Mouse (Mus musculus) c-Kit-positive CD71-positive TER-119-negative erythroid progenitor cells, embryonic 14.5 days (primary cell): Measurements from ENCODE around the gene Pdzd7.

Experiments used
- DNase-seq: peaks from one replicate; pipeline ENCODE4 v3.0.0-alpha.2; 2013; ENCODE audit warnings: low read depth

The Pdzd7 gene

DNA sequence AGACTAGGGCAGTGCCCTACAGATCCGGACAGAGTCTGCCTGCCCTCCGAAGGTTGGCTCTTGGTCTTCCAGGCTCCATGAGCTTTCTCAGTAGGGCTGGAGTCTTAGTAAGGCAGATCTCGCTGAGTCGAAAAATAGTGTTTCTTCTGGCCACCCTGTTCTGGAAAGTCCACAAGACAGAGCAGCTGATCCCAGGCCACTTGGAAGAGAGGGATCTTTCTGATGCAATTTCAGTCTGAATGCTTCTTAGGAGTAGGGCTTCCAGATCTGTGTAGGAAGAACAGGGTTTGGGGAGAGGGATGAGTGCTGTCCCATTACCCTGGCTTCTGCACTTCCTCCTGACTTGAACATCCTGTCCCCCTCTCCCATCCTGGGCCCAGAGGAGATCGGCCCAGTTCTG, at the start of gene Pdzd7:
Gene Pdzd7 (minus strand): TSS at position 67 of the 400 bp plus-strand sequence.
- DNase-seq, result no peak

DNA sequence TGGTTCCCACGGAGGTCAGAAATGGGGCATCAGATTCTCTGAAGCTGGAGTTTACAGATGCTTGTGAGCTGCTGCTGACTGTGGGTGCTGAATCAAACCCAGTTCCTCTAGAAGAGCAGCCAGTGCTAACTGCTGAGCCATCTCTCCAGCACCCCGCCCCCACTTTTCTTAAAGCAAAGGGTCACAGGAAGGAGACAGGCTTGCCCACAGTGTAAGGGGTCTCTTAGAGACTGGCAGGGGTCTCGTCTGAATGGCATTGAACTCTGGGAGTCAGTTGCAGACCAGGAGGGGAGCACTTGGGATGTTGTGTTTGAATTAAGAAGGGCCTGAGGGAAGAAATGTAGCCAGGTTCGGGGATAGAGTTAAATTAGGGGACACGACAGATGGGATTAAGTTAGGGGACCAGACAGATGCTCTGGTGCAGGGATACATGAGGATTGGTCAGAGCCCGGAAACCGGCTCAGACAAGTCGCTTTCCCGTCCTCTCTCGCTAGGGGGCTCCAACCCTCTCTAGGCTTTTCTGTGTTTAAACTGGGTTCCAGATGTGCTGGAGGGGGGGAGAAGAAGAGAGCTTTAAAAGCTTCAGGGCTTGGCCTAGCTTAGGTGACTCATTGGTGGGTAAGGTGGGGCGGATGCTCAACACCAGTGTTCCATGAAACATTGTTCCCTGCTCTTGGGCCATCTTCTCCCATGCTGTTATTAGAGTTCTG, 36.5 kb upstream of the Pdzd7 start:
- no peak for DNase-seq

DNA sequence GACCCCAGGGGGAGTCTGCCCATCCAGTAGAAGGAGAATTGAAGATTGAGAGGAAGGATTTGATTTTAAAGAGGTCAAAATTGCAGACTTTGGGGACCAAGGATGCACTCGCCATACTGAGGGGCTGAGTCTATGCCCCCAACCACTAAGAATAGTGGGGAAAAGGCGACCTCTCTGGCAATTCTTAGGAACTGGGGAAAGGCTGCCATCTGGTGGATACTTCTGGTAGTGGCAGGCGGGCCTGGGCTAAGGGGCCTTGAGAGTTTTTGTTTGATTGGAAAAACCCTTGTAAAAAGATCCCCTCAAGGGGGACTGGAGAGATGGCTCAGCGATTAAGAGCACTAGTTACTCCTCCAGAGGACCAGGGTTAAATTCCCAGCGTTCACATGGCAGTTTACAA, 35.8 kb upstream of the Pdzd7 start:
- no peak for DNase-seq

DNA sequence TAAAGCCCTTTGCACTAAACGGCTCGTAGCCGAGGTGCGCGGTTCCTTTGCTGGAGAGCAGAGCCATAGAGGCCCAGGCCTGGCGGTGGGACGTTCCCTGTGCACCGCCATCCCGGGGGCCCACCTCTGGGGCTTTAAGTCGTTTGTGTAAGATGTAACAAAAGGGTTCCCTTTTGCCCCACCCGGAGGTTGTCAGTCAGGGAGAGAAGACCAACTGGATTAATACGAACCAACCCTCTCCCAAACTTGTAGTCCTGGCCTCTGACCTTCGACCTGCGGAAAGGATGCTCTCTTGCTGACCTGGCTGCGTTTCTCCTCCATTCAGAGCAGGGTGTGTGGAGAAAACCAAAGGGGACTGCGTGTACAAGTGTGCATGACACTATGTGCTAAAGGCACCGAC, 35.2 kb upstream of the Pdzd7 start:
- DNase-seq, result no peak

DNA sequence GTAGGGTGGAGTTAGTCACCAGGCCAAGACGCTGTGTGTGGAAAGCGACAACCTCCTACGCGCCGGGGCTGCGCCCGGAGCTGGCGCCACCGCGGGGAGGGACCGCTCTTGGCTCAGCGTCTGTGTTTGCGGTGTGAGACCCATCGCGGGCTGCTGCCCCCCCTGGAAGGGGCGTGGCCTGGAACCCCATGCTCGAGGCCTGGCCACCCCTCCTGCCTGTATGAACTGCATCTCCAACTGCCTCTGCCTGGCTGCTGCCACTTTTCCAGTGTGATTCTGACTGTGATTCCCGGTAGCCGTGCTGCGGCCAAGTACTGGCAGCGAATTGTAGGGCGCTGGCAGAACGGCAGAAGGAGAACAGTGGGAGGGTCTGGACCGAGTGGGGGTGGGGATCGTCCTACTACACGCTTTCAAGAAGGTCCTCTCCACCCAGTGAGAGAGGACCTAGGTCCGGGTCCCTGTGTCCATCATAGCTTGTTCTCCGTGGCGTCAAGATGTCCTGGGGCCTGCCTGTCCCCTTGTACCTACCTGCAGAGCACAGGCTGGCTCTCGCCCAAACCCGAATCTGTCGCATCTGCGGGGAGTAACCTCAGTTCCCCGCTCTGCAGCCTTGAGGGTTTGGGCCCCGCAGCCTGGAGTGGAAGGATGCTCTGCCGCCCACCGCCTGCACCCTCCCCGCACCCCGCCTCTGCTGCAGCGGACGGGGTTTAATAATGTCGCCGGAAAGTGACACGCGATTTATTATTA, 34.4 kb upstream of the Pdzd7 start:
- DNase-seq, result no peak

DNA sequence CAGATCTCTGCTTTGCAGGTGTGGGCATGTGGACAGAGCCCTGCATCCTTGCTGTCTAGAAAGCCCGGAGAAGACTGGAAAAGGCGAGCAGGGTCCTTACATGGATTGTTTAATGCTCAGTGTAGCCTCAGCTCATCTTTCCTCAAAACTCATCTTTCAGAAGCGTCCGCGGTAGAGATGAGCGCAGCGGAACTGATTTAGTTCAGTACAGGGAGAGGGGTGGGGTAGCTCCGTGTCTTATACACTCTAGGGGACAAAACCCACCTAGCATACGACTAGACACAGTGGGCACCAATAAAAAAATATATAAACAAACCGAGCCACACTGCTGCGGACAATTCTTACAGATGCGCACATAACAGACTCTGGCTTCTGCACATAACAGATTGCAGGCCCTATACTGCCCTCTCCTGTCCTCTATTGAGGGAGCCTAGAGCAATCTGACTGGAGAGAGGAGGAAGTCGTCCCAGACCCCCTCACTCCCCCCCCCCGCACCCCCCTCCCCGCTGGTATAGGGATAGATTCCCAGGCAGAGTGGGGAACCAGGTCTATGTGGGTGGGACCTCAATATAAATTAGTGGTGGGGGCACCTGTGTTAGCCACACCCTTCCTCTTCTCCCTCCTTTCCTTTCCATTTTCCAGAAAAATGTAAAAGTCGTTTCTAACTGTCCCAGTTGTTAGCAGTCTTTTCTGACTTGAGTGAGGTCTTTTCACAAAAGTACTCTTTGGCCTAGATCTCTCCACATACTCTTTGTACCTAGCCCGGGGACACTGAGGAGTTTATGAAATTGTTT, 33.7 kb upstream of the Pdzd7 start:
- no peak for DNase-seq

DNA sequence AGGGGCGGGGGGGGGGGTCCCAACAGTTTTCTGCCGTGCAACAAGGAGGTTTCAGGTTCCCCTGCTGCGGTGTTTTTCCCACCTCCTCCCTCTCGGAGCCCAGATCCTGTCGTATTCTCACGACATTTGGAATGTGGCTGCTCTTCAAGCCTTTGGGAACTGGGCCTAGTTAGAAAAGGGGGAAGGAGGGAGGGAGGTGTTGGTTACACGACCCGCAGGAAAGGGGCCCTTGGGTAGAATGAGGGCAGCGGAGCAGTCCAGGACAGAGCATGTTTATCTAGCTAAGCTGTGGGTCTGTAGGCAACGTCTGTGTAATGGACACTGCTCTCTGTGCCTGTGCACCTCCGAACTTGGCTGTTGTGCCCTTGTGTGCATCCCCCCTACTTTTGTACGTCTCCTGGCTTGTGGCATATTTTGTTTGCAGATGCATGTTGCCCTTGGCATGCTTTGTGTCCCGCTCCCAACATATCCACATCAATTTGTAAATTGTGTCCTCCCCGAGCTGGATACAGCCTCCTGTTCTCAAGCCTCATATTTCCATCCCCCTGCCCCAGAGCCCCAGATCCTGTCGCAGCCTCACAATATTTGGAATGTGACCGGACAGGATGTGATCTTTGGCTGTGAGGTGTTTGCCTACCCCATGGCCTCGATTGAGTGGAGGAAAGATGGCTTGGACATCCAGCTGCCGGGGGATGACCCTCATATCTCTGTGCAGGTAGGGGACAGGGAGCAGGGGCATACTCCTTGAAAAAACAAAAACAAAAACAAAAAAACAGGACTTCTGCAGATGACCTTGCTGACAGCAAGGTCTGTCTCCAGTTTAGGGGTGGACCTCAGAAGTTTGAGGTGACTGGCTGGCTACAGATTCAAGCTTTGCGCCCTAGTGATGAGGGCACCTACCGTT, 32.5 kb upstream of the Pdzd7 start:
- no peak for DNase-seq

DNA sequence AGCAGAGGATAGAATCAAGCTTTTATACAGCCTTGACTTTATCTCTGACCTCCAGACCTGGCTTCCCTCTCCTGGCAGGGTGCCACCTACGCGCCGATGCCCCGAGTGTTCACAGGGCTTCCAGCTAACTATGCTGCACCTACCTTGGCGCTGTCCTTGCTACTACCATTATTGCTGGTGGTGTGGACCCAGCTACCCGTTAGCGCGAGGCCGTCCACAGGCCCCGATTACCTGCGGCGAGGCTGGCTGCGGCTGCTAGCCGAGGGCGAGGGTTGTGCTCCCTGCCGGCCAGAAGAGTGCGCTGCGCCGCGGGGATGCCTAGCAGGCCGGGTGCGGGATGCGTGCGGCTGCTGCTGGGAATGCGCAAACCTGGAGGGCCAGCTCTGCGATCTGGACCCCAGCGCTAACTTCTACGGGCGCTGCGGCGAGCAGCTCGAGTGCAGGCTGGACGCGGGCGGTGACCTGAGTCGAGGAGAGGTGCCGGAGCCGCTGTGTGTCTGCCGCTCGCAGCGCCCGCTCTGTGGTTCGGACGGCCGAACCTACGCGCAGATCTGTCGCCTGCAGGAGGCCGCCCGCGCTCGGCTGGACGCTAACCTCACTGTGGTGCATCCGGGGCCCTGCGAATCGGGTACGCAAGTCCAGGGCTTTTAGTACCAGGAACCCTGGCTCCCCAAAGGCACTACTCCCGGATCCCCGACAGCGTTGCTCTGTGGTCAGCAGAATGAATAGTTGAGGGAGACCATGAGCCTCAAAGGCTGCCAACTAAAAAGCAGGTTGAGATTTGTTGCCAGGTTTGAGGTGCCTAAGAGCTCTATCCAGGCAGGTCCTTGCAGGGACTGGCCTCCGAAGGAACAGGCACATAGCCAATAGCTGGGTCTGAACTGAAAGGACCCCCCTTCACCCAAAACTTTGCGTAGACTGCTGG, 31.3 kb upstream of the Pdzd7 start:
- DNase-seq, result peak; percentile 69

DNA sequence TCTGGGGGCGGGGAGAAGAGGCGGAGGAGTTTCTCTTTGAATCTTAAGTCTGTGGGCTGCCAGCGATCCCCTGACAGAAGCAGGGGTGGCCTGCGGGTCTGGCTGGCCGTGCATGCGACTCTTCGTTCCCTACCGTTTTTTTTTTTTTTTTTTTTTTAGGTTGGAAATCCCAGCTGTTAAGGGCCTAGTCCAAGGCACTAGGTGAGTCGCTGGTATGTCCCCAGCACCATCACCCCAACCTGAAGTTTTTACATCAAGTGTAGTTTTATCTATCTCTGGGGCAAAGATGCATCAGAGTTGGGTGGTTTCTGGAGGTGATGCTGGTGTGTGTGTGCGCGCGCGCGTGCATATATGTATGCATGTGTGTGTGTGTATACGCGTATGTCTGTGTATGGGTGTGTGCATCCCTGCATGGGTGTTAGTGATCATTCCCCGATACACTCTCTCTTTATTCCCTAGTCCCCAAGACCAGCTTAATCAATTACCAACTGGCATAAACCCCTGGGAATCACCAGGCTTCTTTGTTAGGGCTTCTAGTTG, 30.6 kb upstream of the Pdzd7 start:
- DNase-seq, result no peak

DNA sequence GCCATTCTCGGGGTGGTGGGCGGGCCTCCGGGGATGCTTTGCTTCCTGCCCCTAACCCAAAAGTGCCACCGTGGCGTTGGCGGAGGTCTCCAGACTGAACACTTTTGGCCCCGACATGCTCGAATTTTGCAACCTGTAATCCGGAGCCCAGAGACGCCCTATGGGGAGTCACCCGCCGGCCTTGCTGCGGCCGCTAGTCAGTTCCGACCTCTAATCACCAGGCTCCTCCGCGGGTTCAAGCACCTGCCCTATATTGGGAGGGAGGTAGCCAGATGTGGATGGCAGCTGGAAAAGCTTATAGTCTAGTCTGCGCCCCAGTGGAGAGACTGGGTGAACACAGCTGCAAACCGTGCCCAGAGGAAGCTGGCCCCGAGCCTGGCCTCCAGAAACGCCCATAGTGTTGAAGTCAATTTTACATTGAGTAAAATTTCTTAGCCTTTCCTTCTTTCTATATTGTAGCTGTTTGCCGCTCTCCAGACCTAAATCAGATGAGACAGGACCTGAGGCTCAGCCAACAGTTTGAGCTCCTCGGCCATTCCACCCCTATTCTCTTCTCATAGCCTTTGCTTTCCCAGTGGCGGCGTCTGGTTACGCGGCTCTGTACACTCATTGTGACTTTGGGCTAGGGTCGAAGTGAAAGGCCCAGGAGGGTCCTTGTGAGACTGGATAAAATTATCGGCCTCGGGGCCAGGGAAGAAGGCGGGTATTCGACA, 30.0 kb upstream of the Pdzd7 start:
- DNase-seq, result no peak

DNA sequence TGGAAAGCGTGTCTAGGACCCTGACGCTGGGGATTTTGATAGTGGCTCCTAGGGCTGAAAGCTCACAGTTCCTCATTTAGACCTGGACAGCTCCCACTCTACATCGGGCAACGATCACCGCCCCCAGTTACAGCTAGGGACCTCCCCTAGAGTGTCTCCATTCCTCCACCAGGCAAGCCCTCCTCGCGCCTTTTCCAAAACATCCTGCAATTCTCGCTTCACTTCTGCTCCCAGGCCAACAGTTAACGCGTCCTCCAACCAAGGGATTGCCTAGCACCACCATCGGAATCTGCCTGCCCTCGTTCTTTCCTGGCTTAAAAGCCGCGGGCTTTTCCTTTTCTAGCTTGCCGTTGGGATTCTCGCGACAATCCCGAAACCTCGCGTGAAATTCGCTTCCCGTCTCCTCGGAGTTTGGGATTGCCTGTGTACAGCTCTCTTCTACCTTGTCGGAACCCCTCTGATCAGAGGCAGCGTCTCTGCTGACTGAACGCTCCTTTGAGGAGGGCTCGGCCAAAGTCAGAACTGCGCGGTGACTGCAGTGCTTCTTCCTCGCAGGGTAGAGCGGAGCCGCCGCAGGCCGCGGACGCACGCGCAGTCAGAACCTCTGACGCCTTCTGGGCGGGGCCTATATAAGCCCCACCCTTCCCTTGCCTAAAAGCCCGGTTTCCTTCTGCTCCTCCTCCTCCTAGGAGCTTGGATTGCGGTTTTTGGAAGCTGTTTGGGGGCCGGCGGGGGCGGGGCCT, 29.2 kb upstream of the Pdzd7 start, which contains the start of gene Kazald1:
Gene Kazald1 (plus strand): TSS at position 662 of the 743 bp plus-strand sequence.
- DNase-seq, result peak; percentile 76

DNA sequence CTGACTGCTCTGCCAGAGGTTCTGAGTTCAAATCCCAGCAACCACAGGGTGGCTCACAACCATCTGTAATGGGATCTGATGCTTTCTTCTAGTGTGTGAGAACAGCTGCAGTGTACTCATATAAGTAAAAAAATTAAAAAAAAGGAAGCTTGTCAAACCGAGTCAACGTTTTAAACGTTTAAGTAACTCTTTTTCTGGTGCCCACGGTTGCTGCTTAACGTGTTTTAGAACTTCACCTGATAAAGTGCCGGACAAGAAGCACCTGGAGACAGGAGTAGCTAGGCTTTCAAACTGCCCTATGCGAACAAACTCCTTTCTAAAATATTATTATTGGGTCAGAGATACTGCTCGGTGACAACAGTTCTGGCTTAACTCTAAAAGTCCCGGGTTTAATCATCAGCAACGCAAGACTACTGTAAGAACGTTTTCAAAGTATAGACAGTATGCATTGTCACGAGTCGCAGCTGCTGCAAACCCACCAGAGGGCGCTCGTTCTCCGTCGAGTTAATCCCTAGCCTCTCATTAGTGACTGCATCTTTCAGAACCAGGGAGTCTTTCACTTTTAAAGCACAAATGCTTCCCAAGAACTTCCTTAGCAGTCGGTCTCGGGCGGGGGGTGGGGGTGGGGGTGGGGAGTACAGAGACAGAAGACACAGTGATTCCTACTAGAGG, 28.5 kb upstream of the Pdzd7 start:
- DNase-seq, result peak; percentile 86

DNA sequence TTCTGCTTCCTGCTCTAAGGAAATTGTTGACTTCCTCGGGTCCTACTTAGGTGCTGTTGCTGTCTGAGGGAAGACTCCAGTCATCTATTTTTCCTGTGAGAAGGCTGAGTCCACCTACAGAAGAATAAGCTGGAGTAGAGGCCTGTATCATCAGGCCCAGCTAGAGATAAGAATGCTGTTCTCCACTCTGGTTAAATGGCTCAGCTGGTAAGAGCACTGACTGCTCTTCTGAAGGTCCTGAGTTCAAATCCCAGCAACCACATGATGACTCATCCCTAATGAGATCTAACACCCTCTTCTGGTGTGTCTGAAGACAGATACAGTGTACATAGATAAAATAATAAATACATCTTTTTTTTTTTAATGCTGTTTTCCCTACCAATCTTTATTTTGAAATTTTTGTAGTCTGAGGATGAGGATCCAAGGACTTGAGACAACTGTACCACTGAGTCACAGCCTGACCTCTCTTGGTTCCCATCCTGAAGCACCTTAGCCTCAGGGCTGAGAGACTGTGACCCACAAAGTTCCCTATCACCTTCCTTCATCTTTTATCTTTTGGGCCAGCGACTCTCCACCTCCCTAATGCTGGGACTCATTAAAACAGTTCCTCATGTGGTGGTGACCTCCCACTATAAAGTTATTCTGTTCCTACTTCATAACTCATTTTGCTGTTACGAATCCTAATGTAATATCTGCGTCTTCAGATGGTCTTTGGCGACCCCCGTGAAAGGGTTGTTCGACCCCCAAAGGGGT, 22.4 kb upstream of the Pdzd7 start:
- DNase-seq, result no peak

DNA sequence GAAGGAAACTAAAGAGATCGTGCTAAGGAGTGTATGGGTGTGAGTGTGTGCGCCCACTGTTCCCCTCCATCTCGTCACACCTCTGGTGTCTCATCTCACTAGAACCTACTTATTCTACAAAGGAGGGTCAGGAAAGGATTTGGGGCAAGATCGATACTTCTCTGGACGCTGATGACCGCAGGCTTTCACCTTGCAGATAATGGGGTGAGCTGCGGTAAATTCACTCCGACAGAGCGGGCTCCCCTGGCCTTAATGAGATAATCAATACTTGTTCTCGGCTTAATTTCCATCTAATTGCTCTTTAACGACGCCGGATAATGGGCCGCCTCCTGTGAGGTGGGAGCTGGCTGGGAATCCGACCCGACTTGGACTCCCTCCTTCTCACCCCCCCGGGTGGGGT, 21.7 kb upstream of the Pdzd7 start:
- DNase-seq, result no peak

DNA sequence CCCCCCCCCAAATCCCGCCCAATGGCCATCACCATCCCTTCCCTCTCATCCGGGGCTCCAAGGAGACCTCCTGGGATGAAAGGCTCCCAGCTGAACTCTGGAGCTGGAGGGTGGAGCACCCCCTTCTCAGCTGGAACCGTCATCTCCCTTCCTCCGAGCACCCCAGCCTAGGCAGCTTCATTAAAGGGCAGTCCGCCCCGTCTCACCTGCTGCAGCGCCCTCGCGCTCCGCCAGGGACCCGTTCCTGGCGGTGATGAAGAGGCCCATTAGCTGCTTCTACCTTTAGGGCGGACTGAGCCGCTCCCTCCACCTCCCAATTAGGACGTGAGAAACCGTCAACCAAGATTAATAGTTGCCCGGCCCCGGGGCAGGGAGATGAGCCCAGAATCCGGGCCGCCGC, 19.7 kb upstream of the Pdzd7 start:
- no peak for DNase-seq

DNA sequence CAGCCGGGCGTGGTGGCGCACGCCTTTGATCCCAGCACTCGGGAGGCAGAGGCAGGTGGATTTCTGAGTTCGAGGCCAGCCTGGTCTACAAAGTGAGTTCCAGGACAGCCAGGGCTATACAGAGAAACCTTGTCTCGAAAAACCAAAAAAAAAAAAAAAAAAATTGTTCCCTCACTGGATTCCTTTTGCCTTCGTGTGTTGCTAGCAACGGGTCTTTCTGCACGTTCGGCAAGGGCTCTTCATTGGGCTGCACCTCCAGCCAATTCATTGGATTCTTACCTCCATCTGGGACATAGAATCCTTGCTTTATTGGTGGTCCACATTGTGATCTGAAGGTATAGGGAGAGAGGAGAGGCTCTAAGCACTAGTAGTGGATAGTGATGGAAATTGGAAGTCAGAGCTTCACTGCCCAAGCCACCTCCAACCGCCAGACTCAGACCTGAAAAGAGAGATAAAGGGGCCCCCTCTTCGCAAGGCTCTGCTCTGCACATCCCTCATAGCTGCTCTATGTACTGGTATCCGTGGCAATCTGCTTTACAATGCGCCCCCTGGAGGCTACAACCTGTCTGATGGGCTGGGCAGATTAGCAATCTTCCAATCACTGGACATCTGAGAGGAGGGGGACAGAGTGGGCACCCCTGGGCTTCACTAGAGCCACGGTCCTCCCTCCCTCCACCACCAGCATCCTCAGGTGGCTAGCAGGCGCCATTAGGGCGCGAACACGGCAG, 18.2 kb upstream of the Pdzd7 start:
- DNase-seq, result no peak

DNA sequence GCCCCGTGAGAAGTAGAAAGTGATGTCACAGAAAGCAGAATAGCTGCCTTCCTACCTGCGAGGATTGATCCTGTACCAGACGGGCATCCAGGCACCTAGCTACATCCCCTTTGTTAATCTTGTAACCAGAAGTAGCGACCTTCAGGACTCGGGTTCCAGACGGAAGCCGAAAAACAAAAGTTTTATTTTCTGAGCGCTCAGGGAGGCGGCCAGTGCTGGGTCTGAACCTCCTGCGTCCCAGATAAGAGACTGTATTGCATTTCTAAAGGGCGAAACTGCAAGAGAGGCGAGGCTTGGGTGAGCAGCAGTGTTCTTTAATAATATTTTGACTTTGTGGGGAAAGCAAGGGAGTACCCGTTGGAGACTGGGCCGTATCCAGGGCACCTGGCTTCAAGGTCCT, 13.3 kb upstream of the Pdzd7 start:
- no peak for DNase-seq
